In genomic region chr11:97427794-97428725, GRCm38 (mm10) we compare ENCODE assay signal across 8 mouse cellular contexts. TPM values are rescaled to one million over a fixed set of nuclear protein-coding genes. Genes with fewer than 3 reads are reported as not detected.
DNase-seq lines count a peak whose midpoint lies in the region; ATAC-seq and TF ChIP-seq lines count a peak whose summit lies in the region.

No protein-coding gene starts in this region.

- H3K36me3 ChIP-seq in limb, embryonic 14.5 days (ENCODE audit: control insufficient read depth, insufficient read depth, low read length), result peaks cover 2% of the 10 kb centered on the region; the same call in 1 of the 2 replicates
- no peaks in the 10 kb centered on the region for H3K36me3 ChIP-seq in midbrain, embryonic 14.5 days (ENCODE audit: control insufficient read depth, insufficient read depth, low read length)
- H3K36me3 ChIP-seq in splenic B cell, adult 2 months (ENCODE audit: control insufficient read depth, insufficient read depth, low read length, poor library complexity, severe bottlenecking), result no peaks in the 10 kb centered on the region

- peaks cover 19% of the 10 kb centered on the region for H3K4me1 ChIP-seq in limb, embryonic 14.5 days (ENCODE audit: control insufficient read depth, insufficient read depth, low read length)
- peaks cover 15% of the 10 kb centered on the region; the same call in 1 of the 2 replicates for H3K4me1 ChIP-seq in midbrain, embryonic 14.5 days (ENCODE audit: control insufficient read depth, insufficient read depth, low read length)

- DNase-seq in 3134 (ENCODE audit: extremely low read depth, insufficient read length, low spot score), result peak; percentile 92
- peak; percentile 83 for DNase-seq in WW6 (ENCODE audit: low read depth, low spot score)
- DNase-seq in gastrocnemius, postnatal 25 days, result peak; percentile 85
- DNase-seq in limb, embryonic 14.5 days (ENCODE audit: low spot score), result peak; percentile 81
- peak; percentile 86 for DNase-seq in midbrain, embryonic 14.5 days
- DNase-seq in splenic B cell, adult 2 months (ENCODE audit: low read depth, low spot score), result peak; percentile 84

- peak overlapping the region; percentile 29; the same call in 1 of the 2 replicates for H3K9ac ChIP-seq in limb, embryonic 14.5 days (ENCODE audit: low read depth, low read length, severe bottlenecking)
- H3K9ac ChIP-seq in midbrain, embryonic 14.5 days (replicated peaks; ENCODE audit: low read length), result peak overlapping the region; percentile 28; the same call in 1 of the 2 replicates

- no peak for TF ChIP-seq POLR2A in limb, embryonic 14.5 days (IDR thresholded peaks at IDR 0.05; ENCODE audit: borderline replicate concordance, extremely low read depth, insufficient read depth, insufficient read length)

- no peak overlapping the region for H3K27ac ChIP-seq in limb, embryonic 14.5 days (replicated peaks; ENCODE audit: low read depth, low read length)
- H3K27ac ChIP-seq in midbrain, embryonic 14.5 days (replicated peaks; ENCODE audit: low read depth, low read length), result peak overlapping the region; percentile 67; the same call in 1 of the 2 replicates

- peak overlapping the region; percentile 31 for H3K4me3 ChIP-seq in limb, embryonic 14.5 days (replicated peaks; ENCODE audit: low read length)
- H3K4me3 ChIP-seq in midbrain, embryonic 14.5 days (replicated peaks; ENCODE audit: low read depth, low read length), result peak overlapping the region; percentile 28

- 1% methylated on average over 28 of the region's 32 CpGs for WGBS in limb, embryonic 14.5 days
- WGBS in midbrain, embryonic 14.5 days, result 1% methylated on average over 32 of the region's 32 CpGs

- ATAC-seq in common myeloid progenitor, adult 5-6 weeks (replicated peaks; ENCODE audit: low read depth, poor library complexity, severe bottlenecking), result peak; percentile 78
- ATAC-seq in inflammation-experienced regulatory T-cells, adult 6 months, result peak; percentile 48
- peak; percentile 89 for ATAC-seq in limb, embryonic 14.5 days (ENCODE audit: low FRiP score, low read depth)
- peak; percentile 75; the same call in 1 of the 2 replicates for ATAC-seq in midbrain, embryonic 14.5 days (ENCODE audit: low FRiP score, low TSS enrichment)

- H3K27me3 ChIP-seq in limb, embryonic 14.5 days (ENCODE audit: control insufficient read depth, insufficient read depth, low read length), result no peaks in the 10 kb centered on the region
- no peaks in the 10 kb centered on the region for H3K27me3 ChIP-seq in midbrain, embryonic 14.5 days (ENCODE audit: control insufficient read depth, insufficient read depth, low read length)
- H3K27me3 ChIP-seq in splenic B cell, adult 2 months (ENCODE audit: control insufficient read depth, insufficient read depth, low read length, poor library complexity, severe bottlenecking), result no peaks in the 10 kb centered on the region

- no peaks in the 10 kb centered on the region for H3K9me3 ChIP-seq in limb, embryonic 14.5 days (ENCODE audit: control insufficient read depth, low read length)
- no peaks in the 10 kb centered on the region for H3K9me3 ChIP-seq in midbrain, embryonic 14.5 days (ENCODE audit: control insufficient read depth, low read length)

- peak overlapping the region; percentile 67 for H3K4me2 ChIP-seq in limb, embryonic 14.5 days (replicated peaks; ENCODE audit: low read depth, low read length, severe bottlenecking)
- peak overlapping the region; percentile 64 for H3K4me2 ChIP-seq in midbrain, embryonic 14.5 days (ENCODE audit: low read length)

RNA-seq across cellular contexts. Expression of gene Arhgap23, which starts 12.7 kb away (rescaled TPM):
- 6.2 and 9.6 TPM in 2 replicates for total RNA-seq in common myeloid progenitor, adult 5-6 weeks (2017)
- 1 to 10 TPM; 6.5 to 7.1 TPM for total RNA-seq in gastrocnemius, postnatal 25 days (2021)
- polyA plus RNA-seq in inflammation-experienced regulatory T-cells, adult 6 months (2017; shearing (Covaris generic)), result not detected
- 28.9 and 37.9 TPM in 2 replicates for polyA plus RNA-seq in limb, embryonic 14.5 days (2012; rRNA removed)
- 9.8 and 10.8 TPM in 2 replicates for polyA plus RNA-seq in limb, embryonic 14.5 days (2014; fragmentation: Nextera tagmentation; extraction: Ambion mirVana)
- polyA plus RNA-seq in midbrain, embryonic 14.5 days (2014; fragmentation: Nextera tagmentation; extraction: Ambion mirVana), result 7.8 and 13.1 TPM in 2 replicates
